Mouse (Mus musculus) midbrain, embryonic 16.5 days (tissue): Measurements from ENCODE around the gene Per1. TPM values are rescaled to one million over a fixed set of nuclear protein-coding genes. Genes with fewer than 3 reads are reported as not detected.

Experiments
- ATAC-seq: fragments of 200-750 bp; cut with Nextera tagmentation; 2 replicates; pipeline ENCODE4 v1.8.0; 2017; ENCODE audit warnings: moderate TSS enrichment
- H3K27ac ChIP-seq: fragments of 300-500 bp; sonication (generic); 2 replicates; pipeline ENCODE4 v1.5.1; 2014; ENCODE audit warnings: mild to moderate bottlenecking, low read length, mixed read lengths
- H3K27me3 ChIP-seq: fragments of 300-500 bp; sonication (generic); 2 replicates; pipeline ENCODE4 v1.6.1; 2014; ENCODE audit warnings: low read depth, low read length, mixed read lengths; ENCODE audit not compliant: control insufficient read depth, insufficient read depth
- H3K36me3 ChIP-seq: fragments of 300-500 bp; sonication (generic); 2 replicates; pipeline ENCODE4 v1.6.1; 2014; ENCODE audit warnings: mild to moderate bottlenecking, low read length, moderate library complexity, mixed read lengths; ENCODE audit not compliant: control insufficient read depth, insufficient read depth
- H3K4me1 ChIP-seq: fragments of 300-500 bp; sonication (generic); 2 replicates; pipeline ENCODE4 v1.6.1; 2014; ENCODE audit warnings: mild to moderate bottlenecking, low read length, mixed read lengths; ENCODE audit not compliant: control insufficient read depth, insufficient read depth
- H3K4me2 ChIP-seq: fragments of 300-500 bp; sonication (generic); 2 replicates; pipeline ENCODE4 v1.6.1; 2014; ENCODE audit warnings: mild to moderate bottlenecking, low read length, mixed read lengths
- H3K4me3 ChIP-seq: fragments of 300-500 bp; sonication (generic); 2 replicates; pipeline ENCODE4 v1.5.1; 2014; ENCODE audit warnings: low read depth, mild to moderate bottlenecking, low read length, moderate library complexity, mixed read lengths
- H3K9ac ChIP-seq: fragments of 300-500 bp; sonication (generic); 2 replicates; pipeline ENCODE4 v1.6.1; 2014; ENCODE audit warnings: low read depth, low read length, mixed read lengths
- H3K9me3 ChIP-seq: fragments of 300-500 bp; sonication (generic); replicated peaks from 2 replicates; pipeline ENCODE4 v1.6.1; 2014; ENCODE audit warnings: mild to moderate bottlenecking, low read length, mixed read lengths; ENCODE audit not compliant: control insufficient read depth, poor library complexity, severe bottlenecking
- WGBS: fragments of 180-500 bp; shearing (Covaris S2); extraction: QIAGEN DNeasy Blood & Tissue Kit; methylation state at CpG from one replicate; pipeline ENCODE4 v1.1.7; 2014; 5-methylcytosine and 5-hydroxymethylcytosine counted together
- polyA plus RNA-seq: library from polyadenylated mRNA; unstranded; fragments of >200 nt; fragmentation: Nextera tagmentation; extraction: Ambion mirVana; gene quantifications from 2 replicates; pipeline ENCODE4 v1.2.1, GENCODE M21; 2015

Per1 gene
- polyA plus RNA-seq, 1 experiment from 2014 or later = 12.4 TPM

GRCm38 (mm10) chr11:69111865-69112264, 16.8 kb downstream of the Per1 start:
- H3K4me1 ChIP-seq = peaks cover 4% of the 10 kb centered on the region; the same call in 1 of the 2 replicates
- H3K4me3 ChIP-seq = no peak overlapping the region
- no peaks in the 10 kb centered on the region for H3K9me3 ChIP-seq
- no peak overlapping the region for H3K27ac ChIP-seq
- peak overlapping the region; percentile 67; the same call in 1 of the 2 replicates for H3K4me2 ChIP-seq
- H3K36me3 ChIP-seq = peaks cover 10% of the 10 kb centered on the region; the same call in 1 of the 2 replicates
- WGBS = 60% methylated on average over 4 of the region's 4 CpGs
- no peak for ATAC-seq
- no peaks in the 10 kb centered on the region for H3K27me3 ChIP-seq
- H3K9ac ChIP-seq = no peak overlapping the region

- H3K4me2 ChIP-seq = no peak overlapping the region
- WGBS = 78% methylated on average over 3 of the region's 3 CpGs
Measured at GRCm38 (mm10) chr11:69114018-69114417, 19.0 kb downstream of the Per1 start.

GRCm38 (mm10) chr11:69114621-69115020, 19.6 kb downstream of the Per1 start:
- Histone ChIP-seq H3K4me1 (peaks cover 15% of the 10 kb centered on the region), H3K36me3 (no peaks in the 10 kb centered on the region), H3K4me3 (no peak overlapping the region), H3K27ac (no peak overlapping the region), H3K27me3 (no peaks in the 10 kb centered on the region), H3K4me2 (no peak overlapping the region), H3K9me3 (no peaks in the 10 kb centered on the region), H3K9ac (no peak overlapping the region)
- no peak for ATAC-seq
- WGBS = 78% methylated on average over 3 of the region's 3 CpGs

More at GRCm38 (mm10) chr11:69114018-69114417, 19.0 kb downstream of the Per1 start:
- no peak for ATAC-seq
- Histone ChIP-seq H3K9me3 (no peaks in the 10 kb centered on the region), H3K27me3 (no peaks in the 10 kb centered on the region), H3K4me1 (peaks cover 12% of the 10 kb centered on the region), H3K9ac (no peak overlapping the region), H3K36me3 (peaks cover under 1% of the 10 kb centered on the region; the same call in 1 of the 2 replicates), H3K27ac (no peak overlapping the region), H3K4me3 (no peak overlapping the region)

DNA sequence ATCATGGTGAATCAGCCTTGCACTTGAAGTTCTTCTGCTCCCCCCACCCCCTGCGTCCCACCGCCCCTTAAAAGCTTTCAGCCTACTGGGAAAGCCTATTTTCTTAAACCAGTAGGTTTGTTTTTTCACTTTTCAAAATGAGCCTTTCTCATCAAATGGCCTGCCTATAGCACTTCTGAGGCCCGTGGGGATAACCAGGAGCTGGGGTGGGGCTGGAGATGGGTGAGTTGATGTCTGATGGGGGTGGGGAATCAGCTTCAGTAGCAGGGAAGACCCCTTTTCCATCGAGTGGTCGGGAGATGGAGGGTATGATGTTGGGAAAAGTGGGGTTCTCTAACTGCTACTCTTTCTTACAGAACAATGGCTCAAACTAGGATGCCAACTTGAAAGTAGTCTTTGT, 21.8 kb downstream of the Per1 start:
- Histone ChIP-seq H3K27me3 (peaks cover 4% of the 10 kb centered on the region; the same call in 1 of the 2 replicates), H3K9me3 (no peaks in the 10 kb centered on the region), H3K9ac (no peak overlapping the region), H3K4me2 (peak overlapping the region; percentile 95), H3K27ac (no peak overlapping the region), H3K4me3 (no peak overlapping the region; the same call in 1 of the 2 replicates), H3K36me3 (no peaks in the 10 kb centered on the region), H3K4me1 (peaks cover 28% of the 10 kb centered on the region)
- ATAC-seq = no peak
- 65% methylated on average over 5 of the region's 5 CpGs for WGBS

DNA sequence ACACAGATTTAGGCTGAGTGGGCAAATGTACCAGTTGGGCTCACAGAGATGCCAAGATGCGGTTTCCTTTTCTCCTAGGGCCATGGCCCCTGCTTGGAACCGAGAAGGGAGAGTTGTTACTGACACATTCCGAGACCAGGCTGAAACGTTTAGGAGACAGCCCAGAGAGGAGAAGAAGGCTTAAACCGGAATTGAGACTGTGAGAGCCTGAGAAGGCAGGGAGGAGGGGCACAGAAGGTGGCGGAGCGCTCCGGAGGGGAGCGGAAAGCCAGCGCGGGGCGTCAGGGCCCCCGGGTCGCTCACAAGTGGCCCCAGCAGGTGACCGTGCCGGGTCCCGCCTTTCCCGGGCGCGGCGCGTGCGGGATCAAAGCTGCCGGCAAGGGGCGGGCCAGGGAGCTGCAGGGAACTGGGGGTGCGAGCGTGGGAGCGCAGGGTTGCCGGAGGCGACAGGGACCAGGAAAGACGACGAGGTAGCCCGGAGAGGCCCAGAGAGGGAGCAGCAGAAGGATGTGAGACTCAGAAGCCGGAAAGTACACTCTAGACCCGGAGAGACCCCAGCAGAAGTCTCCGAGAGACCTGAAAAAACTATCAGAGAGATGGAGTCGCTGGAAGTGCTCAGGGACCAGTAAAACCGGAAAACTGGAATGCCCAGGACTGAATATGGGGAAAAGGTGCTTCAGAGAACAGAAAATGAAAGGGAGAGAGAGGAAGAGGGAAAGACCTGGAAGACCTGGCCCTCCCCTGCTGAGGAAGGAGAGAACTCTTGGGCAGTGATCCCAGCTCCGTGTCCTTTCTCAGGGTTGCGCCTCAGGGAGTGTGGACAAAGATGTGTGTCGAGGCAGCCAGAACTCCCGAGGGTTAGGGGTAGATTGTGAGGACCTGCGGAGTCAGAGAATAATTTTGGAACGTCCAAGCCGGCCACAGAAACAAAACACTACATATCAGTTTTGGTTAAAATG, 23.0 kb downstream of the Per1 start:
- under 1% methylated on average over 44 of the region's 45 CpGs for WGBS
- H3K27me3 ChIP-seq = peaks cover 4% of the 10 kb centered on the region; the same call in 1 of the 2 replicates
- H3K27ac ChIP-seq = peak overlapping the region; percentile 72
- H3K36me3 ChIP-seq = no peaks in the 10 kb centered on the region
- H3K4me2 ChIP-seq = peak overlapping the region; percentile 95
- peak overlapping the region; percentile 60 for H3K4me3 ChIP-seq
- peak overlapping the region; percentile 66 for H3K9ac ChIP-seq
- no peaks in the 10 kb centered on the region for H3K9me3 ChIP-seq
- ATAC-seq = no peak
- H3K4me1 ChIP-seq = peaks cover 28% of the 10 kb centered on the region

- peaks cover 4% of the 10 kb centered on the region; the same call in 1 of the 2 replicates for H3K27me3 ChIP-seq
- H3K9ac ChIP-seq = peak overlapping the region; percentile 53
- under 1% methylated on average over 15 of the region's 15 CpGs for WGBS
- H3K4me2 ChIP-seq = peak overlapping the region; percentile 95
- no peak overlapping the region for H3K27ac ChIP-seq
- H3K36me3 ChIP-seq = no peaks in the 10 kb centered on the region
- peak overlapping the region; percentile 60 for H3K4me3 ChIP-seq
- ATAC-seq = peak; percentile 21; the same call in 1 of the 2 replicates
- H3K4me1 ChIP-seq = peaks cover 28% of the 10 kb centered on the region
- H3K9me3 ChIP-seq = no peaks in the 10 kb centered on the region
Measured at GRCm38 (mm10) chr11:69118765-69119164, 23.7 kb downstream of the Per1 start.

- Histone ChIP-seq H3K9ac (no peak overlapping the region), H3K4me1 (peaks cover 28% of the 10 kb centered on the region), H3K4me3 (no peak overlapping the region), H3K4me2 (peak overlapping the region; percentile 95), H3K27ac (no peak overlapping the region), H3K36me3 (no peaks in the 10 kb centered on the region), H3K27me3 (peaks cover 4% of the 10 kb centered on the region; the same call in 1 of the 2 replicates), H3K9me3 (no peaks in the 10 kb centered on the region)
- WGBS = 34% methylated on average over 14 of the region's 14 CpGs
- no peak for ATAC-seq
Measured at GRCm38 (mm10) chr11:69119446-69120155, 24.6 kb downstream of the Per1 start.

DNA sequence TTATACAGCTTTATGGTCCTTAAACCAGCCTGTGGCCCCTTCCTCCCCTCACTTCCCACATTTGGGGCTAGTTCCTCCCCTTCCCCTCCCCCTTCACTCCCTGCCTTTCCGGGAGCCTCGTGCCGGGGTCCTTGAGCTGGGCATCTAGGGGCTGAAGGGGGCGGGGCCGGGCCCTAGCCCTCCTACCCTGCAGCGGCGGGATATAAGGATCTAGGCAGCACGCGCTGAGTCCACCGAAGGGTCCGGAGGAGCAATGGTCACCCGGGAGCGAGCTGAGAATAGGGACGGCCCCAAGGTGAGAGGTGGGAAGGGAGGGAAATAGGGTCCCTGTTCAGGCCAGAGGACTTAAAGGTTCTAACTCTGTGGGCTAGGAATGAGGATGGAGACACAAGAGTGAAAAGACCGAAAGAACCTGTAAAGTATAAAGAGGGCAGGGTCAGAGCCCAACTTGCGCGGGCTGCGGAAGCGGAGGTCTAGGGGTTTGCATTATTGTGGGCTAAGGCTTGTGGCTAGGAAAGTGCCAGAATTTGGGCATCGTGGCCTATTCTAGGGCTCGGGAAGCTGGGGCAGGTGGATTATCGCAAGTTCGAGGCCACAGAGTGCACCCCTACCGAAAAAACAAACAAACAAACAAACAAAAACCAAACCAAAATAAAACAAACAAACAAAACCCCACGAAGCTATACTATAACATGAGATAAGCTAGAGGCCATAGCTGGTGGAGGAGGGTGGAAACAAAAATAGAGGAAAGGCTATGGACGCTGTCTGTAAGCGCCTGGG, 25.4 kb downstream of the Per1 start, which contains the start of gene Hes7:
Hes7 (plus strand) TSS at position 184 of the 780 bp plus-strand sequence.
- Histone ChIP-seq H3K4me2 (peak within 1 kb of the TSS; percentile 95), H3K9ac (peak within 1 kb of the TSS; percentile 74), H3K4me3 (peak within 1 kb of the TSS; percentile 79), H3K27me3 (peaks cover 4% of the 10 kb centered on the region; the same call in 1 of the 2 replicates), H3K9me3 (no peaks in the 10 kb centered on the region), H3K36me3 (no peaks in the 10 kb centered on the region), H3K4me1 (peaks cover 28% of the 10 kb centered on the region), H3K27ac (no peak within 1 kb of the TSS)
- no peak for ATAC-seq
- 1% methylated on average over 27 of the region's 27 CpGs for whole genome bisulfite sequencing
